ENCODE assay signal across 19 mouse cellular contexts in the genomic region with DNA sequence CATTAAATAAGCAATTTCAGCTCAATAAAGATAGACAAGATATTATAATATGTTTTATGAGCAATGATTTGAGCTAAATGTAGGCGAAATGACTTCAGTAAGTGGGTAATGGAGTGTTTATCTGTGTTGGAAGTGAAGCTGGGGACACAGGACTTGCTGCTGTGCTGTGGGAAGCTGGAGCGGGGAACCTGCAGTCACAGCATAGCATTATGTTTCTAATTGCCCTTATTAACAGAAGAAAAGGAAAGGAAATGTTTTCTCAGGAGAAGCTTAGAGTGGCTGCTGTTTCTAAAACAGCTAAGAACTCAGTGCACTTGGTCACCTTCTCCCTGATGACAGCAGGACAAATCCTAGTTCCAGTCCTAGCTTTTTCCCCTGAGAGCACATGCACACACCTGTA.
"Had no signal": no experiment of that assay in that cellular context is flagged by ENCODE, and none has a peak within 500 bp of the region (broad histone marks: within the 10 kb centered on the region; RNA-seq: fewer than 3 reads in every experiment).

No protein-coding gene starts in this region.

- H3K4me1 ChIP-seq: limb, embryonic 12.5 days; limb, embryonic 15.5 days; megakaryocyte, embryonic 14.5 days; midbrain, embryonic 10.5 days; midbrain, embryonic 13.5 days; stomach, embryonic 15.5 days had no signal

- H3K9me3 ChIP-seq: limb, embryonic 12.5 days; limb, embryonic 15.5 days; megakaryocyte, embryonic 14.5 days; midbrain, embryonic 10.5 days; midbrain, embryonic 13.5 days; stomach, embryonic 15.5 days had no signal

- H3K4me3 ChIP-seq: limb, embryonic 12.5 days; limb, embryonic 15.5 days; megakaryocyte, embryonic 14.5 days; midbrain, embryonic 10.5 days; midbrain, embryonic 13.5 days; myocyte; stomach, embryonic 15.5 days had no signal

- H3K27ac ChIP-seq: kidney, postnatal 0 days; limb, embryonic 12.5 days; limb, embryonic 15.5 days; liver, embryonic 14.5 days; macrophage; midbrain, embryonic 10.5 days; midbrain, embryonic 13.5 days; stomach, embryonic 15.5 days had no signal

- H3K9ac ChIP-seq: limb, embryonic 12.5 days; limb, embryonic 15.5 days; liver, embryonic 14.5 days; liver, postnatal 0 days; lung, embryonic 14.5 days; midbrain, embryonic 13.5 days; stomach, embryonic 15.5 days had no signal

- H3K36me3 ChIP-seq: limb, embryonic 12.5 days; limb, embryonic 15.5 days; midbrain, embryonic 10.5 days; midbrain, embryonic 13.5 days; stomach, embryonic 15.5 days had no signal

- DNase-seq: kidney, adult 2 months; kidney, postnatal 25 days; left cerebral cortex, postnatal 4 days; liver, postnatal 0 days; lung, embryonic 14.5 days; right cerebral cortex, adult 18-20 months; right cerebral cortex, postnatal 14 days; spleen, adult 18-20 months; thymus, postnatal 25 days had no signal
